Mouse (Mus musculus): Measurements from ENCODE around the gene Sirpb1b. TPM values are rescaled to one million over a fixed set of nuclear protein-coding genes. Genes with fewer than 3 reads are reported as not detected.
"Not testable (repeated sequence)": the region's sequence is repeated elsewhere in the genome, so short reads cannot be mapped to it uniquely, and the experiment has no call there.

Sirpb1b gene
- not detected in 2 replicates for polyA plus RNA-seq (2016; fragmentation: Nextera tagmentation; extraction: Ambion mirVana)

DNA sequence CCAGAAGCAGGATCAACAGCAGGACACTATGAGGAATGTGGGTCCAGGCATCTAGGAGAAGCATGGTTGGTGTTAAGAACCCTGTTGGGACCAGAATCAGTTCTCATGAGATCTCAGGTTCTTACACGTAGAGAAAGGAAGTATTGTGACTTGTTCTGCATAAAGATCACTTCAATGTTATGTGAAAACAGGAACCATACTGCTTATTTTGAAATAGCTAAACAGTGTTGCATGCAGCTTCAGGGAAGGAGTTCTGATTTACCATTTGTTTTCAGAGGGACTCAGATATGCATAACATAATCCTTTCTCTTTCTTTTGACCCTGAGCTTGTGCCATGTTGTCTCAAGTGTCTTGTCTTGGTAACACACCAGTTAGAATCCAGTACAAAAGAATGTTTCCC, at the start of gene Sirpb1b:
Gene Sirpb1b (minus strand): TSS at position 179 of the 400 bp plus-strand sequence.
- 90% methylated on average over 1 of the region's 1 CpGs for WGBS
- H3K36me3 ChIP-seq; H3K9me3 ChIP-seq; H3K4me1 ChIP-seq (replicated peaks); DNase-seq (ENCODE audit: low spot score); H3K4me3 ChIP-seq; H3K27me3 ChIP-seq (ENCODE audit: insufficient read depth, poor library complexity, severe bottlenecking); H3K27ac ChIP-seq: not testable (repeated sequence)

DNA sequence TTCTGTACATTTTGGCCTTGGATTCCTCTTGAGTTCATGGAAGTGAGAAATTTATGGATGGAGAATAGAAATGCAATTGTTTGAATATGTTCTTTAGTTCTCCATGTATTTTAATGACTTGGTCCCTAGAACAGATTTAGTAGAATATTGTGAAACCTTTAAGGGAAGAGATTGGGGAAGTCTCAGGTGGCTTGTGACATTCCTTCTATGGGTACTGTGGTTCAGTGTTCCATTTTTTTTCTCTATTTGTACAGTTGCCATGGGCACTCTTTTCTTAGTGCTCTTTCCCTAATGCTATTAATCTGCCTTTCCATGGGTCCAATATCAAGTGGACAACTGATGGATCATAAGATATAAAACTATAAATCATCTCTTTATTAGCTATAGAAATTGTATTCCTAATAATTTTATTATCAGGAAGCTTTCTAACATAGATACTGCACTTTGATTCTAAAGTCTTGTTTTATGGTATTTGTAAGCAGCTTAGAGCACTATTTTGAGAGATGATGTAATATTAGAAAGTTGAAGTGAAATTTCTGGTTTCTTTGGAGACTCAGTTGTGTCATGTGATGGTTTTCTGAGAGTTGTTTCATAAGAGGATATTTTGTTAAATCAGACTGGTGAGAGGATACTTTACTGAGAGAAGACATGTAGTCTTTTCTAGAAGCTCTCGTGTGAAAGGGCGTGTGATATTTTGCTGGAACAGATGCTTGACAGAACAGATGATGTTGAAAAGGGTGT, 15.7 kb upstream of the Sirpb1b start:
- H3K4me3 ChIP-seq; H3K27me3 ChIP-seq (ENCODE audit: insufficient read depth, poor library complexity, severe bottlenecking); H3K36me3 ChIP-seq; DNase-seq (ENCODE audit: low spot score); H3K4me1 ChIP-seq (replicated peaks); H3K9me3 ChIP-seq; H3K27ac ChIP-seq: not testable (repeated sequence)
- 86% methylated on average over 2 of the region's 2 CpGs for WGBS

- not testable (repeated sequence) for H3K27ac ChIP-seq; DNase-seq (ENCODE audit: low spot score); H3K27me3 ChIP-seq (ENCODE audit: insufficient read depth, poor library complexity, severe bottlenecking); H3K4me3 ChIP-seq; H3K36me3 ChIP-seq; H3K4me1 ChIP-seq (replicated peaks)
- peaks cover 24% of the 10 kb centered on the region for H3K9me3 ChIP-seq
- WGBS = 81% methylated on average over 1 of the region's 1 CpGs
Observed at GRCm38 (mm10) chr3:15586665-15587064, 11.8 kb upstream of the Sirpb1b start.

- peaks cover 18% of the 10 kb centered on the region for H3K9me3 ChIP-seq
- H3K4me3 ChIP-seq = no peak overlapping the region
- 89% methylated on average over 1 of the region's 1 CpGs for WGBS
- no peaks in the 10 kb centered on the region for H3K36me3 ChIP-seq
- no peaks in the 10 kb centered on the region for H3K27me3 ChIP-seq (ENCODE audit: insufficient read depth, poor library complexity, severe bottlenecking)
- no peak overlapping the region for H3K27ac ChIP-seq
- DNase-seq (ENCODE audit: low spot score) = no peak
- H3K4me1 ChIP-seq (replicated peaks) = no peaks in the 10 kb centered on the region
Observed at GRCm38 (mm10) chr3:15583452-15583851, 8.6 kb upstream of the Sirpb1b start.

DNA sequence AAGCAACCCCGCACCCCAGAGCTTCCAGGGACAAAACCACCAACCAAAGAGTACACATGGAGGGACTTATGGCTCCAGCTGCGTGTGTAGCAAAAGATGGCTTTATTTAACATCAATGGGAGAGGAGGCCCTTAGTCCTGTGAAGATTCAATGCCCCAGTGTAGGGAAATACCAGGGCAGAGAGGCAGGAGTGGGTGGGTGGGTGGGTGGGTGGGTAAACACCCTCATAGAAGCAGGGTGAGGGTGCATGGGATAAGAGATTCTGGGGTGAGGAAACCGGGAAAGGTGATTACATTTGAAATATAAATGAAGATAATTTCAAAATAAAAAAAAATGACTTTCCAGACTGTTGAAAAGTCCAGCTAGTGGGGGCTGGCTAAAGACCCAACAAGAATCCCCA, 8.1 kb upstream of the Sirpb1b start:
- not testable (repeated sequence) for H3K4me1 ChIP-seq (replicated peaks); H3K27ac ChIP-seq; H3K4me3 ChIP-seq; H3K36me3 ChIP-seq; H3K27me3 ChIP-seq (ENCODE audit: insufficient read depth, poor library complexity, severe bottlenecking); DNase-seq (ENCODE audit: low spot score)
- 83% methylated on average over 3 of the region's 3 CpGs for WGBS
- H3K9me3 ChIP-seq = peaks cover 18% of the 10 kb centered on the region

GRCm38 (mm10) chr3:15576466-15576865, 1.6 kb upstream of the Sirpb1b start:
- not testable (repeated sequence) for H3K36me3 ChIP-seq; H3K4me3 ChIP-seq; H3K9me3 ChIP-seq; DNase-seq (ENCODE audit: low spot score); H3K27ac ChIP-seq; H3K4me1 ChIP-seq (replicated peaks); H3K27me3 ChIP-seq (ENCODE audit: insufficient read depth, poor library complexity, severe bottlenecking)

DNA sequence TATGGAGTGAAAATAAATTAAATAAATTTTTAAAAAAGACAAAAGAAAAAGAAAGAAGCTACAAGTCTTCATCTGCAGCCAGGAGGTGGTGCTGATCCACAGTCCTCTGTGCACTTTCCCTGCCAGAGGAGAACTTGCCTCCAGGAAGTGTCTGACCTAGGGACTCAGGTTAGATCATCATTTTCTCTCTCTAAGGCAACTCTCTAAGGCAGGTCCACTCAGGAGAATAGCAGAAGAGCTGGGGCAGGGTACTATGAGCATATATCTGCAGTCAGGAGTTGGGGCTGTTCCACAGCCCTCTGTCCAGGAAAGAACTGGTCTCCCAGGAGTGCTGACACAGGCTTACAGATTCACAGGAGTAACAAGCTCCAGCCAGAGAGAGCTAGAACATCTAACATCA, 46.3 kb downstream of the Sirpb1b start:
- peaks cover 11% of the 10 kb centered on the region; the same call in 1 of the 2 replicates for H3K9me3 ChIP-seq
- H3K27me3 ChIP-seq (ENCODE audit: insufficient read depth, poor library complexity, severe bottlenecking) = no peaks in the 10 kb centered on the region
- no peaks in the 10 kb centered on the region for H3K4me1 ChIP-seq (replicated peaks)
- no peaks in the 10 kb centered on the region for H3K36me3 ChIP-seq
- no peak for DNase-seq (ENCODE audit: low spot score)
- H3K4me3 ChIP-seq = no peak overlapping the region
- H3K27ac ChIP-seq = no peak overlapping the region

DNA sequence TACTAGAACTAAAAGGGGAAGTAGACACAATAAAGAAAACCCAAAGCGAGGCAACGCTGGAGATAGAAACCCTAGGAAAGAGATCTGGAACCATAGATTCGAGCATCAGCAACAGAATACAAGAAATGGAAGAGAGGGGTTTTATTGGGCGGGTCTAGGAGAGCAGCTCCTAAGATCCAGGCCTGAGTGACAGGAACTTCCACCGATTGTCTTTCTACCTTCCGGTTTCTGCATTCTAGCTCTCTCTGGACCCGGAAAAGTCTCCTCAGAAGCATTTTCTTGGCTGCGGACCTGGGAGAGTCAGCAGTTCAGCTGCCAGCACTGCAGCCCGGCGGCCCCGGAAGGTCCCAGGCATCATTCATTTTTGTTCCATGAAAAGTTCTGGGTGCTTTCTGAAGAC, 61.3 kb downstream of the Sirpb1b start:
- H3K27ac ChIP-seq, H3K36me3 ChIP-seq: not testable (repeated sequence)
- WGBS = 86% methylated on average over 11 of the region's 11 CpGs

DNA sequence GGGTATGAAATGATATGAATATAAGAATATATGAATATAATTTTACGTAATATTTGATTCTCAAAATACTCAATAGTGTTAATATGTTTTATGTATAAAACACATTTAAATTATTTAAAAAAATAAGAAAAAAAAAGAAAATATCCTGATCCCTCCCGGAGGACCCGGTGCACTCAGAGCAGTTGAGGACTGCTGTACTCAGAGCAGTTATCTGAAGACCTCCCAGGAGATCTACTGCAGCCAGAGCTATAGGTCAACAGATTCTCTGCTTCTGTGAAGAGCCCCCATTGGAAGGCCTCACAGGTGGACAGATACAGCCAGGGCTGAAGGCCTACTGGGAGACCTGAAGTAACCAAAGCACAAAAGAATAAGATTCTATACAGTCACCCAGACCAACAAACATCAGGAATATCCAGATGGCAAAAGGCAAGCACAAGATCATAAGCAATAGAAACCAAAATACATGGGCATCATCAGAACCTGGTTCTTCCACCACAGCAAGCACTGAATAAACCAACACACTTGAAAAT, 67.0 kb downstream of the Sirpb1b start:
- not testable (repeated sequence) for H3K9me3 ChIP-seq; H3K27me3 ChIP-seq (ENCODE audit: insufficient read depth, poor library complexity, severe bottlenecking); DNase-seq (ENCODE audit: low spot score); H3K27ac ChIP-seq; H3K4me3 ChIP-seq; H3K36me3 ChIP-seq; H3K4me1 ChIP-seq (replicated peaks)
- 82% methylated on average over 3 of the region's 3 CpGs for WGBS

More for the DNA sequence above, 61.3 kb downstream of the Sirpb1b start:
- not testable (repeated sequence) for H3K4me3 ChIP-seq; H3K9me3 ChIP-seq; DNase-seq (ENCODE audit: low spot score); H3K4me1 ChIP-seq (replicated peaks); H3K27me3 ChIP-seq (ENCODE audit: insufficient read depth, poor library complexity, severe bottlenecking)

GRCm38 (mm10) chr3:15474831-15475230, 100.0 kb downstream of the Sirpb1b start:
- not testable (repeated sequence) for H3K27ac ChIP-seq; H3K36me3 ChIP-seq; H3K27me3 ChIP-seq (ENCODE audit: insufficient read depth, poor library complexity, severe bottlenecking); H3K4me3 ChIP-seq; DNase-seq (ENCODE audit: low spot score); H3K4me1 ChIP-seq (replicated peaks); H3K9me3 ChIP-seq
- WGBS = 82% methylated on average over 2 of the region's 2 CpGs

DNA sequence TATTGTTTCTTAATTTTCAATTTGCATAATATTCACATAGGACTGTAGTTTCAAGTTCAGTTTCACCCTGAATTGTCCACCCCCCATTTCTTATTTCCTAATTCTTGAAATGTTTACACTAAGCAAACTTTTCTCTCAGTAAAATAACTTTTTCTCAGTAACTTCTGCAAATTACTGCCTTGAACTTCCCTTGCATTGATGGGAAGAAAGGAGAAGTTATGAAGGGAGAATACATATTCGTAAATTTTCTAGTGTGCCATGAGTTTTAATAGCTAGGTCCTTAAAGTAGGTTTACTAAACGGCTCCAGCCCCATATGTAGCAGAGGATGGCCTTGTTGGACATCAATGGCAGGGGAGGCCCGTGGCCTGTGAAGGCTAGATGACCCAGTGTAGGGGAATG, 104.7 kb downstream of the Sirpb1b start:
- DNase-seq (ENCODE audit: low spot score); H3K27me3 ChIP-seq (ENCODE audit: insufficient read depth, poor library complexity, severe bottlenecking); H3K36me3 ChIP-seq; H3K9me3 ChIP-seq; H3K4me1 ChIP-seq (replicated peaks); H3K4me3 ChIP-seq; H3K27ac ChIP-seq: not testable (repeated sequence)
- WGBS = 94% methylated on average over 1 of the region's 3 CpGs
